Mouse (Mus musculus): ENCODE data around the gene Zmynd12.

Zmynd12 gene

GRCm38 (mm10) chr4:119450436-119450835, 27.8 kb downstream of the Zmynd12 start:
- DNase-seq, result no peak

- DNase-seq, result no peak
Measured at GRCm38 (mm10) chr4:119453128-119453527, 30.5 kb downstream of the Zmynd12 start.

GRCm38 (mm10) chr4:119453533-119453932, 30.9 kb downstream of the Zmynd12 start:
- no peak for DNase-seq

GRCm38 (mm10) chr4:119460296-119460695, 37.7 kb downstream of the Zmynd12 start:
- peak; percentile 62 to 68 for DNase-seq

- peak; percentile 67 to 79 for DNase-seq
Measured at GRCm38 (mm10) chr4:119460728-119461141, 38.1 kb downstream of the Zmynd12 start.

GRCm38 (mm10) chr4:119462457-119462856, 39.8 kb downstream of the Zmynd12 start:
- DNase-seq, result no peak

- peak; percentile 81 to 88 for DNase-seq
Measured at GRCm38 (mm10) chr4:119462858-119463755, 40.5 kb downstream of the Zmynd12 start.

GRCm38 (mm10) chr4:119463756-119464419, 41.3 kb downstream of the Zmynd12 start:
- DNase-seq, result peak; percentile 13 to 15

- DNase-seq, result no peak
Measured at GRCm38 (mm10) chr4:119465841-119466240, 43.2 kb downstream of the Zmynd12 start.

- no peak for DNase-seq
Measured at GRCm38 (mm10) chr4:119467720-119468380, 45.2 kb downstream of the Zmynd12 start.

GRCm38 (mm10) chr4:119472545-119472944, 49.9 kb downstream of the Zmynd12 start:
- peak in 1 of 2 experiments; percentile 27 for DNase-seq

- DNase-seq, result no peak
Measured at GRCm38 (mm10) chr4:119473150-119473549, 50.5 kb downstream of the Zmynd12 start.

- DNase-seq, result peak; percentile 31 to 47
Measured at GRCm38 (mm10) chr4:119483051-119483450, 60.4 kb downstream of the Zmynd12 start.

GRCm38 (mm10) chr4:119484882-119485281, 62.3 kb downstream of the Zmynd12 start:
- DNase-seq, result peak in 1 of 2 experiments; percentile 32

GRCm38 (mm10) chr4:119489666-119490065, 67.1 kb downstream of the Zmynd12 start:
- DNase-seq, result no peak

GRCm38 (mm10) chr4:119490806-119491205, 68.2 kb downstream of the Zmynd12 start:
- DNase-seq, result peak; percentile 68 to 70

- DNase-seq, result peak; percentile 73 to 82
Measured at GRCm38 (mm10) chr4:119492291-119492932, 69.8 kb downstream of the Zmynd12 start, which contains the start of gene Rimkla. Gene Rimkla, minus strand, starts transcription at chr4:119492628.

- DNase-seq, result no peak
Measured at GRCm38 (mm10) chr4:119492933-119493327, 70.3 kb downstream of the Zmynd12 start.

- no peak for DNase-seq
Measured at GRCm38 (mm10) chr4:119498319-119498848, 75.8 kb downstream of the Zmynd12 start.

- DNase-seq, result no peak
Measured at GRCm38 (mm10) chr4:119511591-119511990, 89.0 kb downstream of the Zmynd12 start.

- no peak for DNase-seq
Measured at GRCm38 (mm10) chr4:119512731-119513141, 90.1 kb downstream of the Zmynd12 start.
